Mouse (Mus musculus): ENCODE measurements around the gene Acat1.

The Acat1 gene

GRCm38 (mm10) chr9:53609968-53610781, at the start of gene Acat1:
Gene Acat1, minus strand, starts transcription at chr9:53610382.
- DNase-seq (ENCODE audit: low read depth, low spot score): peak; percentile 96

DNA sequence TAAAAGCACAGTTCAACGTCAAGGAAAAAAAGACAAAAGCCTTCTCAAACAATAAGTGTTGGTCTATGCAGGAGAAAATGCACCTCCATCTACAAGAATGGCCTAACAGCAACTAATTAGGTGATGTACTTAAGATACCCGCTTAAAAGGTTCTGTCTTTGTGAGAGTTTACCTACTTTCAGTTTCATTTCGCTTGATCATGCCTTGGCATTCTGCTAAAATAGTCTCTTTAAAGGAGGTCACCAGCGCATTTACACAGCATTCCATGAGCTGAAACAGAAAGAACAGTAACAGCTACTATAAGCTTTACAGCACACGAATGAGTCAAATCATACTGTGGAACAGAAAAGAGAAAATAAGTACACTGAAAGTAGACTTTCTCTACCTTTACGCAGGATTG, 24.6 kb upstream of the Acat1 start:
- DNase-seq (ENCODE audit: low read depth, low spot score): no peak

- DNase-seq (ENCODE audit: low read depth, low spot score): no peak
Measured at GRCm38 (mm10) chr9:53615246-53615645, 5.1 kb upstream of the Acat1 start.

DNA sequence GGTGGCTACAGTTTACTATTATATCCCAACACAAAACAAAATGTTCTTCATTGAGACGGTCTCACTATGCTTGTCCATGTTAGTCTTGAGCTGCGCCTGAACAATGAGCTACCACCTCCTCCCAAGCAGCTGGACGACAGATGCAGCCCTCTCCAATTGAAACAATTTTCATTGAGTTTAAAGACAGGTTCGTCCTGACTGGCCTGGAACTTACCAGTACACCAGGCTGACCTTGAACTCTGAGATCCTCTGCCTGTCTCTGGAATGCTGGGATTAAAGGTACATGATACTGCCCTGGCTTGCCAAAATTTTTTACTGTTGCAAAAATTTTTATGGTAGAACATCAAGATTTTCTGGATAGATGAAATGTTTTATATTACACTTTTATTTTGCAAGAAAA, 4.1 kb upstream of the Acat1 start:
- DNase-seq (ENCODE audit: low read depth, low spot score): no peak

DNA sequence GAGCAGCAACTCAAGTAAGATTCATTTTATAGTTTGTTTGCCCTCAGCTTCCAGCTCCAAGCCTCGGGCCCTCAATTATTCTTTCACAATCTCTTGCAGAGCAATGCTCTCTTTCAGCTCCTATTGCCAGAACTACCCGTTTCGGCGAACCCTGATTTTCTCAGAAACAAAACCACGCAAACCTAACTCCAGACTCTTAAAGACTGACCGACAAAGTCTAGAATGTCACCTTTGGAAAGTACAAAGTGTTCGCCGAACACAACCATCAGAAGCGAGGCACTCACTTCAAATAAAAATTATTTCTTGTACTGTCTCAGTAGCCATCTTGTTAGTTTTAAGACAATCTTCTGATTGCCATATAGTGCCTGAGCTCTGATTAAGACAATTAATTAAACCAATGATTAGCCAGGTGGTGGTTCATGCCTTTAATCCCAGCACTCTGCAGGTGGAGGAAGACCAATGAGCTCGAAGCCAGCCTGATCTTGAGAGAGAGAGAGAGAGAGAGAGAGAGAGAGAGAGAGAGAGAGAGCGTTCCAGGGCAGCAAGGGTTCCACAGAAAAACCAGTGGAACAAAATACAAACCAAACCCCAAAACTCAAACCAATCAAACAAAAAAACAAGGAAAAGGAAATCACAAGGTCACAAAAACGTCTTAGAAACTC, 745 bp downstream of the Acat1 start:
- peak; percentile 61 for DNase-seq (ENCODE audit: low read depth, low spot score)

DNA sequence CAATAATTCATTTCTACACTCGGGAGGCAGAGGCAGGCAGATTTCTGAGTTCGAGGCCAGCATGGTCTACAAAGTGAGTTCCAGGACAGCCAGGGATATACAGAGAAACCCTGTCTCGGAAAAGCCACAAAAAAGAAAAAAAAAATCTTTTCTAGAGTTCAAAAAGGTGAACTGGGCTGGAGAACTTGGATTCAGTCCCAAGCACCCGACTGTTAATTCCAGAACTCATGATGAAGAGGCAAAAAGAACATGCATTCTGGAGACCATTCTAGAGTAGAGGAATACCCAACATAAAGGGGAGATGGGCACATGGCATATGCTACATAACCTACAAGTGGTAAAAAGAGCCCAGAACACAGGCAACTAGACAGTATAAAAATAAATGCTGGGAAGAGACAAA, 2.4 kb downstream of the Acat1 start:
- DNase-seq (ENCODE audit: low read depth, low spot score): no peak

- DNase-seq (ENCODE audit: low read depth, low spot score): no peak
Measured at GRCm38 (mm10) chr9:53607192-53607591, 3.0 kb downstream of the Acat1 start.

GRCm38 (mm10) chr9:53604954-53605353, 5.2 kb downstream of the Acat1 start:
- DNase-seq (ENCODE audit: low read depth, low spot score): no peak

GRCm38 (mm10) chr9:53603849-53604248, 6.3 kb downstream of the Acat1 start:
- no peak for DNase-seq (ENCODE audit: low read depth, low spot score)

GRCm38 (mm10) chr9:53603384-53603783, 6.8 kb downstream of the Acat1 start:
- DNase-seq (ENCODE audit: low read depth, low spot score): peak; percentile 73

- DNase-seq (ENCODE audit: low read depth, low spot score): no peak
Measured at GRCm38 (mm10) chr9:53601541-53601940, 8.6 kb downstream of the Acat1 start.

DNA sequence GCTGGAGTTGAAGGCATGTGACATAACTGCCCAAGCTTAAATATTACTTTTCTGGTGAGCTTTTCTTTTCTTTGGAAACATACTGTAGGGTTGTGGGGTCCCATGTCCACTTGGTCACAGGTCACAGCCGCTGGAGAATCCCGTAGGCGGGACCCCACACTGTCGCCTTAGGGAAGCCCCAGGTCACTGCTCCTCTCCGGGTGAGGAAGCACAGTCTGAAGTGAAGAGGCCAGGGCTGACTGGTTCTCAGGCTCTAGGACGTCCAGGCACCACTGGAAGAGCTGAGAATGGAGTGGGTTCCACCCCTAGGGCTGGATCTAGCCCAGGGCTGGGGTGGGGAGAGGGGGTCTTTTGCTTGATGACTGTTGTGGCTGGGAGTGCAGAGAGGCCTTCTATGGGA, 11.6 kb downstream of the Acat1 start:
- no peak for DNase-seq (ENCODE audit: low read depth, low spot score)

DNA sequence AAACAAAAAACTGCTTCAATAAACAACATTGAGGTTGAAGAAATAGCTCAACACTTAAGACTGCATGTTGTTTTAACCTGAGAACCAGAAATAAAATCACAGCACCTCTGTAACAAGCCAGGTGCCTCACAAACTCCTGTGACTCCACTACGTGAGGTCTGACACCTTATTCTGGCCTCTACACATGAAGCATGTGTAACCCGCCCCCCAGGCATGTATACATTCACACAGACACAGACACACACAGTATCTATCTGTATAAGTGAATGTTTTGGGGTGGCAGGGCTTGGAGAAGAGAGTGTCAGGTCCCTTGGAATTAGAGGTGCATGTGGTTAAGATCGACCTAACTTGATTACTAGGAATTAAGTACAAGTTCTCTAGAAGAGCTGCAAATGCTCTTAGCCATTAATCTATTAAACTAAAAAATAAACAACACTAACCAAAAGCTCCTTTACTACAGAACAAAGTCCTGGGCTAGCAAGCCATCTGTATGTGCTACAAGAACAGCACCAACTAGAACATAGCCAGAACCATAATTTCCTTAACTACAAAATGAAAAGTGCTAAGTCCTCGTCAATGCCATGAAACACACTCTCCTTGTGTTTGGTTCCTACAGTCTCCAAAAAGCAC, 13.1 kb downstream of the Acat1 start:
- DNase-seq (ENCODE audit: low read depth, low spot score): no peak

DNA sequence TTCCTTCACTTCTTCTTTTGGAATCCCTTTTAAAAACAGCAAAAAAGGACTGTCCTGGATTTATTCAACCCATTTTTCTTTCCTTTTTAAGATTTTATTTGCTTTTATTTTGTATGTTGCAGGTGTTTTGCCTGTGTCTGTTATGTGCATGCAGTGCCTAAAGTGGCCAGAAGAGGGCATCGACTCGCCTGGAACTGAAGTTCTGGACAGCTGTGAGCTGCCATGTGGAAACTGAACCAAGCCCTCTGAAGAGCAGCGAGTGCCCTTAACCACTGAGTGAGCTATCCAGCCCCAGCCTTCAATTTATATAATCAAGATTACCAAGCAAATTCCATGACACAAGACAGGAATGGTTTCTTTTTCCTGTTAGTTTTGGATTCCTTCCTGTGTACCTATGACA, 15.4 kb downstream of the Acat1 start:
- DNase-seq (ENCODE audit: low read depth, low spot score): peak; percentile 76

DNA sequence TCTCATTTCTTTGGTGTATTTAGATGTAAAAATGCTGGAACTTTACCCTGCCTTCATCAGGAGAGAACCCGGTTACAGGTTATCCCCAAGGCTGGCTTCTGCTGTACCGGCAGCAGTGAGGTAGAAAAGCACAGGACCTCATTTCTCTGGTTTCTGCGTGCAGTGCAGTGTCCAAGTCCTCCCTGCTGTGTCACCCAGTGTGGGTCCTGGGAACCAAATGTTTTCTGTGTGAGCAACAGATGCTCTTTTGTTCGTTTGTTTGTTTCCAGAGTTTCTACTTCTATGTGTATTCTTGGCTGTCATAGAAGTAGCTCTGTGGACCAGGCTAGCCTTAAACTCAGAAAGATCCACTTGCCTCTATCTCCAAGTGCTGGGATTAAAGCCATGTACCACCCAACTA, 28.3 kb downstream of the Acat1 start:
- peak; percentile 83 for DNase-seq (ENCODE audit: low read depth, low spot score)

GRCm38 (mm10) chr9:53575721-53576120, 34.5 kb downstream of the Acat1 start:
- DNase-seq (ENCODE audit: low read depth, low spot score): no peak

DNA sequence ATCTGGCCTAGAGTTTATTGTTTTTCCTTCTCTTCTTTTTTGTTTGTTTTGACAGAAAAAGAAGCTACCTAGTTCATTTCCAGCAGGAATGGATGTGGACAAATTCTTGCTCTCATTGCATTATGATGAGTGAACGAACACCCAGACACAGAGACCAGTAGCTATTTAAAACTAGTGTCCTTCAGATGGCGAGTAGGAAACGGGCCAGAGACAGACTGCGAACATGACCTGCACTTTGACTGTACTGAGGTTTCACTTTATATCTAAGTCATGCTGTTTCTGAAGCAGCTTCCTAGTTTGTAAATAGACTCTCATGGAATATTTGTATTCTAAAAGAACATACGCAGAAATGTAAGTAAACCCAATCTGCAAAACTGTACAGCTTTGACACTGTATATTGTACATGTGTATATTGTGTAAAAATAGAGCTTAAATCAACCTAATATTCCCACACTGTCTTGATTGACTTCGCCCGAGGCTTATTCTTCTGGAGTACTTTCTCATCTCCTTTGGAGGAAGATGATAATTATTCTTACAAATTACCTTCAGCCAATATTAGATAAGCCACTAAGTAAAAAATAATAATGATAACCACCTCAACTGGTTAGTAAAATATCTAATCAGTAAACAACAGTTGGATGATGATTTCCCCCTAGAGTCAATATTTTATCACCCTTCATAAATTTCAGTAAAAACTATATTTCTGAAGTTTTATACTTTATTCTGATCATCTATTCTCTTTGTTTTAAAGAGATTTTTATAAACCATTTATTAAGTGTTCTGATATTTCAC, 37.5 kb downstream of the Acat1 start:
- DNase-seq (ENCODE audit: low read depth, low spot score): no peak

DNA sequence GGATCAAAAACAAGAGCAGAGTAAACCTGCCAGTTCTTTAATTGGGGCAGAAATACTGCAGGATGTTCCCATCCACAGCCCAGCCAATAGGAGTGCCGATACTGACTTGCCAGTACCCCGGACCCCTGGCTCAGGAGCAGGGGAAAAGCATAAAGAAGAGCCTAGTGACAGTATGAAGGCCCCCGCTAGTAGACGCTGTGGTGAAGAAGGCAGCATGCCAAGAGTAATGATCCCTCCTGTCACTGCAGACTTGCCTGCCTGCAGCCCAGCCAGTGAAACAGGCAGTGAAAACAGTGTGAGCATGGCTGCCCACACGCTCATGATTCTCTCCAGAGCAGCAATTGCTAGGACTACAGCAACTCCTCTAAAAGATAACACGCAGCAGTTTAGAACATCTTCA, 39.5 kb downstream of the Acat1 start:
- DNase-seq (ENCODE audit: low read depth, low spot score): peak; percentile 74

DNA sequence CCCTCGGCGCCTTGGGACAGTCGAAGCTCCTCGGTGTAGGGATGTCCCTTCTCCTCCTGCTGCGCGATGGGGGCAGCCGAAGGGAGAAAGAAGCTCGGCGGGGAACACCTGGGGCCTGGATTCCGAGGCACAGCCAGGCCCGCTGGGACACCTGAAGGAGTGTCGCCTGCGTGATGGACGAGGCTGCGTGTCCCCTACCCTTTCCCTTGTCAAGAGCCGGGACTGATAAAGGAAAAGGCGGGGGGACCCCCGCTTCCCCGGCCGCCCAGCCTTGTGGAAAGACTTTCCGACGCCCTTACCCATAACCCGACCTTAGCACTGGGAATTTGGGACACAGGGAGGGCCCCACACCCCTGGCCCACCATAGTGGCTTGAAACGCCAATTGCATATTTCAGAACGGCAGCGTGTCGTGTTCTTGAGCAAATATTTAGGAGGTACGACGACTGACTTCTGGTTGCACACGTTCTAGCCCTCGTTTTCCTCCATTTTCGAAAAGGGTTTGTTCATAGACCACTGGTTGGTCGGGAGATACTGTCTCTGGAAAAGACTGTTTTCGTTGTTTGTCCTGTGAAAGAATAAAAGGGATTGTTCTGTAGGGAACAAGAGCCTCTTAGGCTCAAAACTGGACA, 72.7 kb downstream of the Acat1 start:
- peak; percentile 23 for DNase-seq (ENCODE audit: low read depth, low spot score)

GRCm38 (mm10) chr9:53536558-53537320, 73.4 kb downstream of the Acat1 start, which contains the start of the genes Atm and Npat:
Gene Atm, minus strand, starts transcription at chr9:53536740.
Gene Npat, plus strand, starts transcription at chr9:53537047.
- DNase-seq (ENCODE audit: low read depth, low spot score): peak; percentile 100
